Mouse (Mus musculus) megakaryocyte, adult 5-6 weeks (primary cell): Measurements from ENCODE around the gene Gm43302. TPM values are rescaled to one million over a fixed set of nuclear protein-coding genes. Genes with fewer than 3 reads are reported as not detected.
"Not testable (repeated sequence)": the region's sequence is repeated elsewhere in the genome, so short reads cannot be mapped to it uniquely, and the experiment has no call there.

Experiments
- ATAC-seq: 2 replicates; pipeline ENCODE4 v1.8.0; 2016; ENCODE audit warnings: mild to moderate bottlenecking, inconsistent platforms; ENCODE audit not compliant: poor library complexity, severe bottlenecking
- total RNA-seq, 2 experiments: library from RNA; stranded (forward) in 1 of 2; stranded (reverse) in 1 of 2; fragments of 153-499, 151-499 nt in 1 of 2; fragments of 221-1000, 200-1000 nt in 1 of 2; gene quantifications; 2 replicates each; pipeline versions ENCODE4 v1.2.3 to v1.2.4; 2015 to 2017

Gm43302 gene
- total RNA-seq (2015) (not detected in 2 replicates), total RNA-seq (2017) (not detected in 2 replicates)

DNA sequence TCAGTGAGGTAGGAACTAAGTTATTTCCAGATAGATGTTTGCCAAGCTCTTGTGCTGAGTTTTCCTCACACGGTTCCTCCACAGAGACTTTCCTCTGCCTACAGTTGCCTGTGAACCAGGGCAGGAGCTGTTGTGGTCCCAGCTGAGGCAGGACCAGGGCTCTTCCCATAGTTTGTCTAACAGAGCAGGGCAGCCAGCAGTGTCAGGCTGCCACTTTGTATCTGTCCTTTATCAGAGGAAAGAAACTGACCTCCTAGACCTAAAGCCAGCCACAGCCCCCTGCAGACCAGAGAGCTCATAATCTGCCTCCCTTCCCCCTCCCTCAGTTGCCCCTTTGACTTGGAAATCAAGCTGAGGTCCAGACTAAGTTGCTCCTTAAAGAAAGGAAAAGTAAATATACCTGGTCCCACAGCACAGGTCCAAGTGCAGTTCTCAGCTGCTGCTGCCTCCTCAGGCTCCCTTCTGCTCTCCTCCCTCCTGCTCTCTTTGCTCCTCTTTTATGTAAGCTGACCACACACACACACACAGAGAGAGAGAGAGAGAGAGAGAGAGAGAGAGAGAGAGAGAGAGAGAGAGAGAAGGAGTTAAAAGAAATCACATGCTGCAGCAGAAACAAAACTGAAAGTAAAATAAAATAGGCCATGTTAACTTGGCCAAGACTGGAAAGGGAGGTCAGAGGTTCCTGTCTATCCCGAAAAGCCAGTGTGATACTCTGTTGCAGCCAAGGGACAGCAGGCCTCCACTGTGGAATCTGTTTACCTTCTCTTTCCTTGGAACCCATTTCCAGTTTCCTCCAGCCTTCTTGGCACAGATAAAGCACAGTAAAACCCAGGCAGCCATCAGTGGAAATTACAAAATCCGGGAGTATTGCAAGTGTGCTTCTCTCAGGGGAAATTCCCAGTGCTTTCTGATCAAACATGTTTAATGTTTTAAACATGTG, at the start of gene Gm43302, which contains the start of gene Gbp6:
Gm43302 (minus strand) TSS at position 470 of the 940 bp plus-strand sequence.
Gbp6 (minus strand) TSS at position 473 of the 940 bp plus-strand sequence.
- ATAC-seq: not testable (repeated sequence)

- ATAC-seq: no peak
Observed at GRCm38 (mm10) chr5:105341281-105341680, 47.8 kb upstream of the Gm43302 start.

GRCm38 (mm10) chr5:105322543-105322942, 29.0 kb upstream of the Gm43302 start:
- ATAC-seq: no peak

GRCm38 (mm10) chr5:105310941-105311340, 17.4 kb upstream of the Gm43302 start:
- ATAC-seq: no peak

DNA sequence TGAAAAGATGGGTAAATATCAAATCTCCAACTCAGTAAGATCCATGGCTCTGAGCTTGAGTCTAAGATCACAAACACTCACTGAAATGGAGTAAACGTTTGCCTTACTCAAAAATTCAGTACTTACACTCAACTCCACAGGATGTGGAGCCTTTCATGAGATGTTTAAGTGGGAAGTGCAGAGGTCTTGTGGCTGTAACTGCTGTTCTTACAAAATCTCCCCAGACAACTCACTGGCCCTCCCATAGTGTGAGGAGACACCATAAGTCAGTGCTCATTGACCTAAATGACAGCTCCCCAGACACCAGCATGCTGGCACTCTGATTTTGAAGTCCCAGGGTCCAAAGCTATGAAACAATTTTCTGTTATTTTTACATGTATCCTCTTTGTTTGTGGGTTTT, 15.7 kb upstream of the Gm43302 start:
- ATAC-seq: peak; percentile 84

- ATAC-seq: not testable (repeated sequence)
Observed at GRCm38 (mm10) chr5:105306946-105307345, 13.5 kb upstream of the Gm43302 start.

- ATAC-seq: no peak
Observed at GRCm38 (mm10) chr5:105306159-105306581, 12.7 kb upstream of the Gm43302 start.

DNA sequence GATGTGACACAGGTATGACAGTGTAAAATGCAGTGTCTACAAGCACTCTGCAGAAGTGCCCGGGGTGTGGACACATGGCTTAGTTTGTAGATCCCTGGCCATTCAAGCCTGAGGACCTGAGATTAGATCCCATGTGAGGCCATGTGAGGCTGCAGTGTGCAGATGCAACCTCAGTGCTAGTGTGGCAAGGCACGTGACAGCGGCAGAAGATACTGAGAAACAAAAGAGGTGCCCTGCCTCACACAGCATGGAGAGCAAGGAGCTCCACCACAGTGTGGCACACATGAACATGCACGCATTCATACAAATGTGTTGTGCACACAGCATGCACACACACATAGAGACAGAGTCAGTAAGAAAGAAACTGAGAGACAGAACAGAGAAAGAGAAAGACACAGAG, 12.2 kb upstream of the Gm43302 start:
- not testable (repeated sequence) for ATAC-seq

DNA sequence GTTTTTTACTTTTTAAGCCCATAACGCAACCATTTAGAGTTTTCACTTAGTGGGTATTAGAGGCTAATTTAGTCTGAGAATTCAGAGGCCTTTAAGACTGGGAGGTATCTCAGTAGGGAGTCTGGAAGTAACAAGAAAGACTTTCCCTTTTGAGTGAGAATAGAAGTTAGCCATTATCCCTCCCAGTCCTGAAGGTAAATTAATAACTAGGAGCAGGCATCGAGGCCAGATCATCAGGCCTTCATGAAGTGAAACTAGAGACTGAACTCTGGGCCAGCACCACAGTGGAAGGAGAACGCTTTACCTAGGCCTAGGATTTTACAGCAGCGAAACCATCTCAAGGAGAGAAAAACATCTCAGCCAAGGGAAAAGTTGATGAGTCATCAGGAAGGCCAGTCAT, 8.5 kb upstream of the Gm43302 start:
- no peak for ATAC-seq

GRCm38 (mm10) chr5:105301531-105301930, 8.0 kb upstream of the Gm43302 start:
- ATAC-seq: no peak

DNA sequence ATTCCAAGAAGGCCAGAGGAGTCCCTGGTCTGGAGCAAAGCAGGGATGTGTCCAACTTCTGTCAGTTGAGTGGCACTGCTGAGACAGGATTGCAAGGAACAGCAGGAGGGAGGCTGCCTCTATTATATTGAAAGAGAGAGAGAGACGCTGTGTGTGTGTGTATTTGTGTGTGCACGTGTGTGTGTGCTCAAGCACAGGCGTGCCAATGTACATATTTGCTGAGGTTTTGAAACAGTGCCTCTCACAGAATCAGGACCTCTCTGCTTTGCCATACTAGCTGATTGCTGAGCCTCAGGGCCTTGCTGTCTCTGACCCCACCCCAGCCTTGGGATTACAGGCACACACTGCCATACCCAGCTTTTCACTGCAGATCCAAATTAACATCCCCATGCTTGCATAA, 2.3 kb upstream of the Gm43302 start:
- no peak for ATAC-seq

DNA sequence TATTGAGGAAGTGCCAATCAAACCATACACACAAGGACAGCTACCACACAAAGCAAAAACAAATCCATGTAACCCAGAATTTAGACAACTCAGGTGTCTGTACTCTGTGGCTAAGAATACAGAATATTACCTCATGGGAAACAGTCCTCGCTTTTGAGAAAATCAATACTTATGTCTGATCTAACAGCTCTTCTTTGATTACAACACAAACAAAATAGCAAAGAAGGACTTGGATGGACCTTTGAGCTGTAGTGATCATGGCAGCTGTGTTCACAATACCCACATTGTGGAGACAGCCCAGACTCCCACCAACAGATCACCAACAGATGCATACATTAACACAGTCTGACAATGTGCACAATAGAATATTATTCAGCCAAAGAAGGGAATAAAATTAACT, 1.0 kb downstream of the Gm43302 start:
- ATAC-seq: no peak

GRCm38 (mm10) chr5:105290921-105291320, 2.6 kb downstream of the Gm43302 start:
- ATAC-seq: not testable (repeated sequence)

DNA sequence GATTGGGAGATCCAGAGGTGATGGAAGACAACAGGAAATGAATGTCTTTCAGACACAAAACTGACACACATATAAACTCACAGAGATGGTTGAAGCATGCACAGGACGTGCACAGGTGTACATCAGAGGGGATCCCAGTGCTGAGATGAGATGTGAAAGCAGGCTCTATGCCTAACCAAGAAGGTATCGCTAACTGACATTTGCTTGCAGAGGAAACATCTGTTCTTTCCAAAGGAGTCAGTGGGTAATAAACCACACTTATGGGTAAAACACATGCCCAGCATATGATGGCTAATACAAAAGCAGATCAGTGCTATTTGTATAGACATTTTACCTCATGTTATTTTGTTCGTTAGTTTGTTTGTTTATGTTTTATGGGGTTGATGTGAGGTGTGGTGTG, 32.8 kb downstream of the Gm43302 start:
- peak; percentile 38 for ATAC-seq

- ATAC-seq: no peak
Observed at GRCm38 (mm10) chr5:105252491-105252890, 41.0 kb downstream of the Gm43302 start.

DNA sequence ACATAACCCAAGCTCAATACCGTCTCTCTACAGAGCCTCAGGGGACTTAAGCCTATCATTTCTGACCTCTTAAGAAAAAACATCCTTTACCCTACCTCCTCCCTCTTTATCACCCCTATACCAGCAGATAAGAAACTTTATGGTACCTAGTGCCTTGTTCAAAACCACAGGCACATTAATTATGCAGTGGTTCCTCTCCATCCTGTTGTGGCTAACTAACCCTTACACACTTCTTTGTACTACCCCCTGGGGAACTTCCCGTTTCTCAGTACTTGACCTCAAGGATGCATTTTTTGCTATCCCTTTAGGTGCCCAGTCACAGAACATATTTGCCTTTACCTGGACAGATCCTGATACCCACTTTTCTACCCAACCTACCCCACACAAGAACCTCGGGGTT, 48.8 kb downstream of the Gm43302 start:
- peak; percentile 64 for ATAC-seq

GRCm38 (mm10) chr5:105240982-105241381, 52.5 kb downstream of the Gm43302 start:
- ATAC-seq: not testable (repeated sequence)

- ATAC-seq: peak; percentile 40; the same call in 1 of the 2 replicates
Observed at GRCm38 (mm10) chr5:105239483-105240047, 53.9 kb downstream of the Gm43302 start, which contains the start of gene Gbp10. Gene Gbp10 (minus strand): TSS chr5:105239533.

- ATAC-seq: not testable (repeated sequence)
Observed at GRCm38 (mm10) chr5:105238402-105238801, 55.1 kb downstream of the Gm43302 start.

- not testable (repeated sequence) for ATAC-seq
Observed at GRCm38 (mm10) chr5:105236040-105236439, 57.5 kb downstream of the Gm43302 start.

GRCm38 (mm10) chr5:105208957-105209356, 84.5 kb downstream of the Gm43302 start:
- not testable (repeated sequence) for ATAC-seq
